Mouse (Mus musculus) cortical plate, adult 2 months (tissue): Measurements from ENCODE around the gene Txnrd1. TPM values are rescaled to one million over a fixed set of nuclear protein-coding genes. Genes with fewer than 3 reads are reported as not detected.

Experiments
- H3K27ac ChIP-seq: fragments of 200-500 bp; 2 replicates; pipeline ENCODE4 v1.5.1; 2012; ENCODE audit warnings: low read length, control low read depth, inconsistent platforms; ENCODE audit not compliant: insufficient read depth
- H3K4me1 ChIP-seq: fragments of 200-500 bp; 2 replicates; pipeline ENCODE4 v1.6.1; 2011; ENCODE audit warnings: low read length; ENCODE audit not compliant: control insufficient read depth, insufficient read depth
- H3K4me3 ChIP-seq: fragments of 200-500 bp; 2 replicates; pipeline ENCODE4 v1.5.1; 2011; ENCODE audit warnings: mild to moderate bottlenecking, low read length, control low read depth; ENCODE audit not compliant: insufficient read depth
- CTCF ChIP-seq: fragments of 200-500 bp; IDR thresholded peaks from 2 replicates; pipeline ENCODE4 v1.5.1; 2011; ENCODE audit warnings: mild to moderate bottlenecking, control low read depth, low read length; ENCODE audit not compliant: insufficient read depth; ENCODE audit errors: extremely low read depth
- POLR2A ChIP-seq: fragments of 200-500 bp; IDR thresholded peaks from 2 replicates; pipeline ENCODE4 v1.6.1; 2011; ENCODE audit warnings: mild to moderate bottlenecking, low read length, control low read depth; ENCODE audit not compliant: insufficient read depth; ENCODE audit errors: extremely low read depth
- polyA plus RNA-seq: library from polyadenylated mRNA; depleted of rRNA; stranded (reverse); fragments of >200 nt; gene quantifications from 2 replicates; pipeline ENCODE4 v1.2.3, GENCODE M21; 2012

The Txnrd1 gene
- polyA plus RNA-seq, 1 experiment = 38.3 TPM

DNA sequence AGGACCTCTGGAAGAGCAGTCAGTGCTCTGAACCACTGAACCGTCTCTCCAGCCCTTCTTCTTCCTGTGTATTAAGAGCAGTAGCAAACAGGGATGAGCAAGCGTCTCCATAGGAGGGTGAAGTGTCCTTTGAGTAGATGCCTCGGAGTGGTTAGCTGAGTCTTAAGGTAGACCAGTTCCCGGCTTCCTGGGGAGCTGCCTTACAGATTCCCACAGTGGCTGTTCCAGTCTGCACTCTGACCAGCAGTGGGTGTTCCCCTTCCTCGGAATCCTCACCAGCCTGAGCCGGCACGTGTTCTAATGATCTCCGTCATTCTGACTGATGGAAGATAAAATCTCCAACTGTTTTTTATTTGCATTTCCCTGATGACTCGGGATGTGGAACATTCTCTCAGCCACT is 17.3 kb upstream of the Txnrd1 start:
- TF ChIP-seq CTCF = no peak
- TF ChIP-seq POLR2A = no peak
- no peak overlapping the region for H3K4me3 ChIP-seq

DNA sequence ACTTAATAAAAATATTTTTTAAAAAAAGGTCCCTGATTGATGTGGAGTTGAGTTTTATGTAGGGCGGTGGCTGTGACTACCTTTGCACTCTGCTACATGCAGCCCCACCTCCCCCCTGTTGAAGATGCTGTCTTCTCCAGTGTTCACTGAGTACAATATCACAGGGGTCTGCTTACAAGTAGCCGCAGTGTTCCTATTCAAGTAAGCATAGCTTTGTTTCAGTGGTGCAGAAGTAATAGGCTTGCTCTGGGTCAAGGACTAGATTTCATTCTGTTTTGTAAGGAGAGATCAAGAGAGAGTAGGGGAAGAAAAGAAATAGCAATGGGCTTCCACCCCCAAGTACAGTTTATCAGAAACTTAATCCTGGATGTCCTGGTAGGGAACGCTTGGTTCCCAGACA is 16.2 kb upstream of the Txnrd1 start:
- no peaks in the 10 kb centered on the region; the same call in 1 of the 2 replicates for H3K4me1 ChIP-seq
- TF ChIP-seq CTCF (no peak), POLR2A (no peak)
- no peak overlapping the region for H3K4me3 ChIP-seq
- no peak overlapping the region for H3K27ac ChIP-seq

More for the DNA sequence above, 17.3 kb upstream of the Txnrd1 start:
- no peaks in the 10 kb centered on the region; the same call in 1 of the 2 replicates for H3K4me1 ChIP-seq
- no peak overlapping the region for H3K27ac ChIP-seq

DNA sequence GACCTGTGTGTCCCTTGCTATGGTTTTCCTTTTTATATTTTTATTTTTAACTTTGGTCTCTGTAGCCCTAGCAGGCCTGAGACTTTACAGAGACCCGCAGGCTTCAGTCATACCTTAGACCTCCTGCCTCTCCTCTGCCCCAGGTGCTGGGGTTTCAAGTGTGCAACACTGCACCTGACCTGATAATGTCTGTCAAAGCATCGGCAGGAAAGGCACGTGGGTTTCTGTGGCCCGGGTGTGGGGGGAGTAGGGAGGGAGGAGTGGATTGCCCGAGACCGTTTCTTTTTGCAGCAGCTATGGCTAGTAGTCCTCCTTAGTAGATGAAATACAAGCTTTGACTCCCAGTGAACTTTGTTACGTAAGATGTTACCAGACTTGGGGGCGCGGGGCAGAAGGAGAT is 15.8 kb upstream of the Txnrd1 start:
- H3K27ac ChIP-seq = no peak overlapping the region
- no peak for TF ChIP-seq CTCF

DNA sequence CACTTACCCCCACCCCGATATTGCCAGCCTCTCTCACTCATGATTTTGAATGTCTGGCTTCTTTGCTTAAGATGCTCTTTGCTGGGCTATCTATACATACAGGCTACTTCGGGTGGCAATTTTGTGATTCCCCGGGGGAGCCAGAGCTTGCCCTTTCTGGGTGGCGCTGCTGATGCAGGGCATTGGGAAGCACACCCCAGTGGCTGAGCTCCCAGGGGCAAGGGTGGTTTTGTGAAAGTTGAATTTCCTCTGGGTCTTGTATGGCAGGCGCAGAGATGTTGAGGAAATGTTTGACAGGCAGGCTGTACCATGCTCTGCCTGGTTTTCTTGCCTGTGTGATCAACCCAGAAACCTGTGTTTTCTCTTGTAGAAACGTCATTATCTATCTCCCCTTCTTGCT is 15.1 kb upstream of the Txnrd1 start:
- TF ChIP-seq CTCF = no peak
- no peak for TF ChIP-seq POLR2A
- no peaks in the 10 kb centered on the region; the same call in 1 of the 2 replicates for H3K4me1 ChIP-seq
- H3K4me3 ChIP-seq = no peak overlapping the region
- H3K27ac ChIP-seq = no peak overlapping the region

More for the DNA sequence above, 15.8 kb upstream of the Txnrd1 start:
- Histone ChIP-seq H3K4me1 (no peaks in the 10 kb centered on the region; the same call in 1 of the 2 replicates), H3K4me3 (no peak overlapping the region)

DNA sequence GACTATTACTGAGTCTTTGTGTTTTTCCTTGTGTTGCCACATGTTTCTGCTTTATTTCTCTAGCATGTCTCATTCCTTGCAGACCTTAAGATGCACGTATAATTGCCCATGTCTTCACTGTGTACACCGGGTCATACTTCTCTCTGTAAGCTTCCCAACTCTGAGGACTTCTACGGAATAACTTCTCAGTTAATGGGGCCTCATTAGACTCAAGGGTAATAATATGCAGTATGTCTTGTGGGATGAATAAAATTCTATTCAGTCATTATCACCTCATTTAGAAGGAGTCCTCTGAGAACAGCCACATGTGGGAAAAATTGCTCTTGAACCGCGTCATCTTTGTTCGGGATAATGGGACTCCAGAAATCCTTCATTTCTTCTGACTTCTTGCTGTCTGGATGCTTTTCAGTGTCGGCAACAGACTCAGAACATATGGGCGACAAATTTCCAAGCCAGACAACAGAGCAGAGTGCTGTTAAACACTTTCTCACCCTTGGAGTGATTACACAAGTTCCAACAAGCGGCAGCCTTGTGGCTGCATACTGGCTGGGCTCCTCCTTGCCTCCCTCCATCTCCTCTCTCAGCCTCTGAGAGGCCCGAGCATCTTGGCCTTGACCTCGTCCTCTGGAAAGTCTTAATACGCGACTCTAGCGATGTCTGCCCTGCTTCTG is 10.5 kb upstream of the Txnrd1 start:
- Histone ChIP-seq H3K27ac (no peak overlapping the region), H3K4me1 (no peaks in the 10 kb centered on the region), H3K4me3 (no peak overlapping the region)
- no peak for TF ChIP-seq CTCF
- no peak for TF ChIP-seq POLR2A

DNA sequence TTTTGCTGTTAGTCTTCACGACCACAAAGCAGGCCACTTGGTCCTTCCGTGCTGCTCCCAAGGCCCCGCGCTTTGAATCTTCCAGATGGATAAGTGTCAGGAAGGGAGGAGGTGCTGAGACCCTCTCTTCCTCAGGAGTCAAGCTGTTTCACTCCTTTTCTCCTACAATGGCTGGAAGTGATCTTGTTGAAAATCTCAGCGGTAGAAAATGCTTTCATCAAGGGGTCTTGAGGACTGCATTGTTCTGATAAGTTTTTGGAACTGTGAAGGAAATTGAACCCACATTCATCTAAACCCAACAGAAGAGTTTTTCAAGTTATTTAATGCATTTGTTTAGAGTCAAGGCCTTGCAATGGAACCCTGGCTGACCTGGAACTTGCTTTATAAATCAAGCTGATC is 10.0 kb upstream of the Txnrd1 start:
- no peak for TF ChIP-seq POLR2A
- TF ChIP-seq CTCF = no peak
- Histone ChIP-seq H3K4me1 (no peaks in the 10 kb centered on the region), H3K4me3 (no peak overlapping the region), H3K27ac (no peak overlapping the region)

DNA sequence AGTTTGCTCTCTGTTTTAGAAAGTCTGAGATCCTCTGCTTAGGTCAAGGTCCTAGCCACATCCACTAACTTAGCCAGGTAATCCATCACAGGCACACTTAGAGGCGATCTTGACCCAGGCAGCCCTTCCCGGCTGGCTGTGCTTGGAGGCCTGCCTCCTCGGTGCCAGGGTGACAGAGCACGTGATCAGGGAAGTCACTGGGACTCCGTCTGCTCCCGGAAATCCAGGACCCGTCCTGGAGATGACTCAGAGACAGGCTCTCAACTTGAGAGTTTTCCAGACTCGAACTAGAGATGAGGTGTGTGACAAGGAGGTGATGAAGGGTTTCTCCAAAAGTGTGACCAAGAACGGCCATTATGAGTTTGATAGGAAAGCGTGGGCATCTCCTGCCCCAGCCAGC is 9.2 kb upstream of the Txnrd1 start:
- no peak overlapping the region for H3K4me3 ChIP-seq
- H3K27ac ChIP-seq = no peak overlapping the region
- TF ChIP-seq POLR2A = no peak
- no peak for TF ChIP-seq CTCF
- no peaks in the 10 kb centered on the region for H3K4me1 ChIP-seq

DNA sequence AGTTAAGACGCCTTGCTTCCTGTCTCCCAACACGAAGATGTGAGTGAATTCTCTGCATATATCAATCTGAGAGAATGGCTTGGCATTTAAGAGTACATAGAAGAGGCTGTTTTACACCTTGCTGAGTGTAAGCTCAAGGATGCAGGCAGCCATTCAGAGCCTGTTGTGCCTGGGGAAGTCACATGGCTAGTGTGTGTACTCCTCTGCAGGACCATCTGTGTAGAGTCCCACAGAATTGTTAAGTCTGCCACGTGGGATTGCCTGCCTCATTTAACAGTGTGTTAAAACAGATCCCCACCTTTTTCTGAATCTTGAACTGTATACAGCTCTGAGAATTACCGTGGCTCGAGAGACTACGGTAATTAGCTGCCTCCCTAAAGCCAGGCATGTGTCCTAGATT is 7.2 kb upstream of the Txnrd1 start:
- Histone ChIP-seq H3K4me1 (no peaks in the 10 kb centered on the region), H3K27ac (no peak overlapping the region), H3K4me3 (no peak overlapping the region)
- TF ChIP-seq CTCF = no peak
- TF ChIP-seq POLR2A = no peak

DNA sequence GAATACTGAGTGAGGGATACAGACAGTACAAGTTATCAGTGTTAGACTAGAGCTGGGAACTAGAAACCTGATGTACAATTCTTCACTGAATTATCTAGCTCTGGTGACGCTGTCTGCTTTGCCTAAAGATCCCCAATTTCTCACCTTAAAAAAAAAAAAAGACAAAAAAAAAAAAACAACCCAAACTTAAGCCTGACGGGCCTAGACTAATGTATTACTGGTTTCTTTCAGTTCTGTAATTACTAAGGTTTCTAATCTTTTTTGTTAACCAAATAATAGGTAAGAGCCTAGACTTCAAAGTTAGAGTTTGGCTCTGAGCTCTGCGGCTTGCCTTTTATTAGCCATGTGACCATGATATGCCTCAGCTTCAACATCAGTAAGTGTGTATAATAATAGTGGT is 2.1 kb downstream of the Txnrd1 start:
- Histone ChIP-seq H3K4me1 (no peaks in the 10 kb centered on the region), H3K27ac (no peak overlapping the region), H3K4me3 (no peak overlapping the region)
- TF ChIP-seq CTCF = no peak
- TF ChIP-seq POLR2A = no peak

DNA sequence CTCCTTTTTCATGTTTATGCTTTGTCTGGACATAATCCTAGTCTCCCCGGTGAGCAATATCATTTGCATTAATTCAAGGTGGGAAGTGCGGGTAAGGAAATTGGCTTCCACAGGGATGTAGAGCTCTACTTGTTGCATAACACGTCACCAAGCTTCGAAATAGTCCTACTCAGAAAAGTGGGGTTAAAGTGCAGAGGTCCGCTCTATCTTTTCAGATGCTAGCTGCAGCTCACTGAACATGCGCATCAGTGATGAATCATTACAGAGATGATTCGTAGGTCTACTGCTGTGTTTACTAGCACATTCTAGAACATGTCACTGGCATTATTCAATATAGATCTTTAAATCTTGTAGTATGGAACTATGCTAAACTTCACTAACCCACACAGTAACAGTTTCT is 4.6 kb downstream of the Txnrd1 start:
- H3K4me1 ChIP-seq = no peaks in the 10 kb centered on the region
- H3K4me3 ChIP-seq = no peak overlapping the region
- no peak overlapping the region for H3K27ac ChIP-seq
- no peak for TF ChIP-seq CTCF
- TF ChIP-seq POLR2A = no peak
